Mouse (Mus musculus) megakaryocyte, embryonic 14.5 days (primary cell): Measurements from ENCODE around the gene Mlycd.

Experiments used
- FLI1 ChIP-seq: IDR thresholded peaks from 2 replicates; pipeline ENCODE4 v1.6.1; 2012; ENCODE audit warnings: low read length, inconsistent platforms, mixed read lengths
- GATA1 ChIP-seq: IDR thresholded peaks from 3 replicates; pipeline ENCODE4 v1.6.1; 2012; ENCODE audit warnings: mixed read lengths, low read length, inconsistent platforms, borderline replicate concordance

- TF ChIP-seq GATA1 (no peak), FLI1 (no peak)
Observed at GRCm38 (mm10) chr8:119386988-119387387, 7.7 kb upstream of the Mlycd start.
